Mouse (Mus musculus) heart, postnatal 0 days (tissue): ENCODE data around the gene Cptp. TPM values are rescaled to one million over a fixed set of nuclear protein-coding genes. Genes with fewer than 3 reads are reported as not detected.

Experiments
- ATAC-seq: fragments of 200-750 bp; cut with Nextera tagmentation; 2 replicates; pipeline ENCODE4 v1.8.0; 2017; ENCODE audit warnings: low read depth, moderate number of reproducible peaks, moderate library complexity; ENCODE audit not compliant: insufficient read depth
- DNase-seq: peaks from one replicate; pipeline ENCODE4 v3.0.0-alpha.2; 2016; ENCODE audit warnings: low spot score
- H3K27ac ChIP-seq: fragments of 300-500 bp; sonication (generic); 2 replicates; pipeline ENCODE4 v1.5.1; 2014; ENCODE audit warnings: low read depth, mild to moderate bottlenecking
- H3K27me3 ChIP-seq: fragments of 300-500 bp; sonication (generic); 2 replicates; pipeline ENCODE4 v1.6.1; 2014; ENCODE audit warnings: low read length, mixed read lengths; ENCODE audit not compliant: control insufficient read depth, insufficient read depth
- H3K36me3 ChIP-seq: fragments of 300-500 bp; sonication (generic); replicated peaks from 2 replicates; pipeline ENCODE4 v1.6.1; 2014; ENCODE audit warnings: low read length, mixed read lengths; ENCODE audit not compliant: control insufficient read depth, insufficient read depth
- H3K4me1 ChIP-seq: fragments of 300-500 bp; sonication (generic); 2 replicates; pipeline ENCODE4 v1.6.1; 2014; ENCODE audit warnings: antibody characterized with exemption; ENCODE audit not compliant: control insufficient read depth, insufficient read depth
- H3K4me2 ChIP-seq: fragments of 300-500 bp; sonication (generic); 2 replicates; pipeline ENCODE4 v1.6.1; 2014; ENCODE audit warnings: low read depth, mild to moderate bottlenecking, low read length, moderate library complexity
- H3K4me3 ChIP-seq: fragments of 300-500 bp; sonication (generic); 2 replicates; pipeline ENCODE4 v1.5.1; 2014; ENCODE audit warnings: low read depth, low read length
- H3K9ac ChIP-seq: fragments of 300-500 bp; sonication (generic); replicated peaks from 2 replicates; pipeline ENCODE4 v1.6.1; 2014; ENCODE audit warnings: low read depth, low read length, mixed read lengths
- H3K9me3 ChIP-seq: fragments of 300-500 bp; sonication (generic); replicated peaks from 2 replicates; pipeline ENCODE4 v1.6.1; 2016; ENCODE audit warnings: low read length; ENCODE audit not compliant: control insufficient read depth
- CTCF ChIP-seq: IDR thresholded peaks from 2 replicates; pipeline ENCODE4 v1.5.1; 2016; ENCODE audit warnings: antibody characterized with exemption, control low read depth, low read depth
- EP300 ChIP-seq: IDR thresholded peaks from 2 replicates; pipeline ENCODE4 v1.6.1; 2016; ENCODE audit warnings: antibody characterized with exemption, low read depth
- WGBS: fragments of 180-500 bp; shearing (Covaris S2); extraction: QIAGEN DNeasy Blood & Tissue Kit; methylation state at CpG from one replicate; pipeline ENCODE4 v1.1.7; 2014; 5-methylcytosine and 5-hydroxymethylcytosine counted together
- polyA plus RNA-seq: library from polyadenylated mRNA; unstranded; fragments of >200 nt; fragmentation: Nextera tagmentation; extraction: Ambion mirVana; gene quantifications from 2 replicates; pipeline ENCODE4 v1.2.1, GENCODE M21; 2015
- total RNA-seq: library from RNA; depleted of rRNA; stranded (reverse); fragments of >200 nt; gene quantifications from 2 replicates; pipeline ENCODE4 v1.2.3, GENCODE M21; 2014; ENCODE audit warnings: low replicate concordance

The Cptp gene
- total and polyA plus RNA-seq, 2 experiments from 2014 or later: 7.2 to 11.8 TPM

- no peak for DNase-seq
- Histone ChIP-seq H3K9ac (no peak overlapping the region), H3K4me2 (no peak overlapping the region), H3K27ac (no peak overlapping the region), H3K4me3 (no peak overlapping the region), H3K9me3 (no peaks in the 10 kb centered on the region), H3K27me3 (no peaks in the 10 kb centered on the region), H3K36me3 (peaks cover 41% of the 10 kb centered on the region), H3K4me1 (peaks cover 6% of the 10 kb centered on the region)
- TF ChIP-seq EP300: no peak
- no peak for TF ChIP-seq CTCF
- no peak for ATAC-seq
- 84% methylated on average over 9 of the region's 9 CpGs for WGBS
These were observed 15.8 kb downstream of the Cptp start for GRCm38 (mm10) chr4:155853421-155853820.

GRCm38 (mm10) chr4:155851951-155852411 lies 17.3 kb downstream of the Cptp start:
- H3K9ac ChIP-seq: no peak overlapping the region
- no peak overlapping the region for H3K27ac ChIP-seq
- H3K4me2 ChIP-seq: no peak overlapping the region
- H3K4me3 ChIP-seq: no peak overlapping the region
- ATAC-seq: no peak
- no peaks in the 10 kb centered on the region for H3K9me3 ChIP-seq
- TF ChIP-seq CTCF (no peak), EP300 (no peak)
- no peaks in the 10 kb centered on the region for H3K27me3 ChIP-seq
- H3K4me1 ChIP-seq: peaks cover 12% of the 10 kb centered on the region
- WGBS: 61% methylated on average over 2 of the region's 2 CpGs
- H3K36me3 ChIP-seq: peaks cover 29% of the 10 kb centered on the region
- no peak for DNase-seq

GRCm38 (mm10) chr4:155851368-155851767 lies 17.9 kb downstream of the Cptp start:
- no peaks in the 10 kb centered on the region for H3K27me3 ChIP-seq
- TF ChIP-seq CTCF (no peak), EP300 (no peak)
- DNase-seq (no peak), ATAC-seq (no peak)
- no peak overlapping the region for H3K4me3 ChIP-seq
- no peak overlapping the region for H3K9ac ChIP-seq
- WGBS: 88% methylated on average over 3 of the region's 3 CpGs
- H3K36me3 ChIP-seq: peaks cover 23% of the 10 kb centered on the region
- H3K4me1 ChIP-seq: peaks cover 16% of the 10 kb centered on the region
- no peaks in the 10 kb centered on the region for H3K9me3 ChIP-seq
- H3K27ac ChIP-seq: no peak overlapping the region
- H3K4me2 ChIP-seq: no peak overlapping the region

- Histone ChIP-seq H3K36me3 (peaks cover 8% of the 10 kb centered on the region), H3K9ac (no peak overlapping the region), H3K9me3 (no peaks in the 10 kb centered on the region), H3K27ac (no peak overlapping the region), H3K4me1 (peaks cover 16% of the 10 kb centered on the region), H3K27me3 (no peaks in the 10 kb centered on the region), H3K4me2 (no peak overlapping the region), H3K4me3 (no peak overlapping the region)
- ATAC-seq (no peak), DNase-seq (no peak)
- TF ChIP-seq CTCF (no peak), EP300 (no peak)
- 81% methylated on average over 3 of the region's 3 CpGs for WGBS
These were observed 19.3 kb downstream of the Cptp start for GRCm38 (mm10) chr4:155849792-155850451.

- 87% methylated on average over 2 of the region's 2 CpGs for WGBS
- TF ChIP-seq CTCF (no peak), EP300 (no peak)
- ATAC-seq: no peak
- peak; percentile 2 for DNase-seq
- Histone ChIP-seq H3K4me1 (peaks cover 16% of the 10 kb centered on the region), H3K9ac (no peak overlapping the region), H3K27me3 (no peaks in the 10 kb centered on the region), H3K4me3 (no peak overlapping the region), H3K36me3 (peaks cover 3% of the 10 kb centered on the region; the same call in 1 of the 2 replicates), H3K9me3 (no peaks in the 10 kb centered on the region), H3K4me2 (no peak overlapping the region), H3K27ac (no peak overlapping the region)
These were observed 19.8 kb downstream of the Cptp start for GRCm38 (mm10) chr4:155849391-155849790.
